Mouse (Mus musculus) left cerebral cortex, postnatal 36 days (tissue): Measurements from ENCODE around the gene Gpha2. TPM values are rescaled to one million over a fixed set of nuclear protein-coding genes. Genes with fewer than 3 reads are reported as not detected.
A peak's percentile ranks its signal among the peaks of the same experiment; 100 is the strongest.

Experiments used
- DNase-seq, 2 experiments: peaks; one replicate each; pipeline ENCODE4 v3.0.0; 2021 to 2022; ENCODE audit warnings: low spot score in 2 of 2, mixed read lengths in 1 of 2
- intact Hi-C: fragments of 180-260 bp; cut with DNase I; formaldehyde crosslinking; loops from one replicate; pipeline ENCODE4 v1.15.1; 2025
- total RNA-seq, 2 experiments: library from RNA; stranded (reverse); gene quantifications; 2 replicates each; pipeline ENCODE4 v1.2.3; 2021

Gpha2 gene
- total RNA-seq = not detected

- intact Hi-C loops = no loop called here
- DNase-seq = no peak
Observed at GRCm38 (mm10) chr19:6226135-6226534, at the start of gene Gpha2. Gene Gpha2, plus strand, starts transcription at chr19:6226380.

- no peak for DNase-seq
- intact Hi-C loops = no loop called here
Observed at GRCm38 (mm10) chr19:6178775-6179174, 47.4 kb upstream of the Gpha2 start.

- intact Hi-C loops = no loop called here
- no peak for DNase-seq
Observed at GRCm38 (mm10) chr19:6181629-6182028, 44.6 kb upstream of the Gpha2 start.

- peak; percentile 9 to 10 for DNase-seq
- intact Hi-C loops = no loop called here
Observed at GRCm38 (mm10) chr19:6182534-6182933, 43.6 kb upstream of the Gpha2 start.

- no peak for DNase-seq
- intact Hi-C loops = no loop called here
Observed at GRCm38 (mm10) chr19:6184131-6184530, 42.0 kb upstream of the Gpha2 start, which contains the start of gene Majin. Gene Majin, plus strand, starts transcription at chr19:6184388.

GRCm38 (mm10) chr19:6204265-6204664, 21.9 kb upstream of the Gpha2 start:
- intact Hi-C loops = no loop called here
- DNase-seq = no peak

GRCm38 (mm10) chr19:6206716-6207115, 19.5 kb upstream of the Gpha2 start:
- no peak for DNase-seq
- intact Hi-C loops = no loop called here

GRCm38 (mm10) chr19:6216046-6216705, 10.0 kb upstream of the Gpha2 start:
- no peak for DNase-seq
- intact Hi-C loops = loop anchor here (5.0 kb wide), 1 partner anchor 64 kb away; no protein-coding TSS in a partner anchor

- DNase-seq = no peak
- intact Hi-C loops = loop anchor here (5.0 kb wide), 1 partner anchor 66 kb away; no protein-coding TSS in a partner anchor
Observed at GRCm38 (mm10) chr19:6218606-6219005, 7.6 kb upstream of the Gpha2 start.

GRCm38 (mm10) chr19:6226763-6227162, 583 bp downstream of the Gpha2 start:
- intact Hi-C loops = no loop called here
- DNase-seq = no peak

GRCm38 (mm10) chr19:6227864-6228263, 1.7 kb downstream of the Gpha2 start:
- no peak for DNase-seq

GRCm38 (mm10) chr19:6230411-6230810, 4.2 kb downstream of the Gpha2 start:
- intact Hi-C loops = no loop called here

More at GRCm38 (mm10) chr19:6227864-6228263, 1.7 kb downstream of the Gpha2 start:
- intact Hi-C loops = no loop called here

GRCm38 (mm10) chr19:6231036-6231435, 4.9 kb downstream of the Gpha2 start:
- DNase-seq = no peak
- intact Hi-C loops = no loop called here

More at GRCm38 (mm10) chr19:6230411-6230810, 4.2 kb downstream of the Gpha2 start:
- DNase-seq = no peak

GRCm38 (mm10) chr19:6233647-6234046, 7.5 kb downstream of the Gpha2 start:
- intact Hi-C loops = no loop called here
- no peak for DNase-seq

GRCm38 (mm10) chr19:6234337-6235083, 8.3 kb downstream of the Gpha2 start:
- no peak for DNase-seq
- intact Hi-C loops = no loop called here

GRCm38 (mm10) chr19:6235084-6236052, 9.2 kb downstream of the Gpha2 start, which contains the start of gene Ppp2r5b:
Gene Ppp2r5b, minus strand, starts transcription at chr19:6235872.
- peak; percentile 89 to 93 for DNase-seq
- intact Hi-C loops = loop anchor here (1.0 kb wide), 1 partner anchor 94 kb away; the partner anchor contains the start of gene Arl2

- intact Hi-C loops = loop anchor here (1.0 kb wide), 1 partner anchor 95 kb away; the partner anchor contains the start of gene Arl2
- peak; percentile 88 to 90 for DNase-seq
Observed at GRCm38 (mm10) chr19:6236053-6236441, 9.9 kb downstream of the Gpha2 start.

- DNase-seq = no peak
- intact Hi-C loops = loop anchor here (1.0 kb wide), 1 partner anchor 96 kb away; the partner anchor contains the start of gene Arl2
Observed at GRCm38 (mm10) chr19:6236842-6237241, 10.7 kb downstream of the Gpha2 start.

GRCm38 (mm10) chr19:6238740-6239139, 12.6 kb downstream of the Gpha2 start:
- intact Hi-C loops = no loop called here
- no peak for DNase-seq
